Mouse (Mus musculus) neural tube, embryonic 10.5 days (tissue): ENCODE data around the gene Tm7sf2.
A peak's percentile ranks its signal among the peaks of the same experiment; 100 is the strongest.
"Not testable (repeated sequence)": the region's sequence is repeated elsewhere in the genome, so short reads cannot be mapped to it uniquely, and the experiment has no call there.

Experiments used
- DNase-seq: peaks from one replicate; pipeline ENCODE4 v3.0.0-alpha.2; 2017; ENCODE audit warnings: low spot score; ENCODE audit errors: extremely low spot score

The Tm7sf2 gene

DNA sequence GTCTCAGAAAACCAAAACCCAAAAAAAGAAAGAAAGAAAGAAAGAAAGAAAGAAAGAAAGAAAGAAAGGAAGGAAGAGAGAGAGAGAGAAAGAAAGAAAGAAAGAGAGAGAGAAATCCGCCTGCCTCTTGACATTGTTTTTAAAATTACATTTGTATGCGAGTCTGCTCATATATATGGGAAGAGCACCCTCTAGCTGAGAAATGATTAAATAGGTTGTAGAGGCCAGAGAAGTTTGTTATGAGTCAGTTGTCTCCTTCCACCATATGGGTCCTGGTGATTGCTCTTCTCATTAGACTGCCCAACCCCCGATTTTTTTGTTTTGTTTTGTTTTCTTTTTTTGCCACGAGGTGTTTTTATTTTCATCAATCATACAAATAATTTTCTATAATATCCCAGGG, 24.1 kb downstream of the Tm7sf2 start:
- not testable (repeated sequence) for DNase-seq

DNA sequence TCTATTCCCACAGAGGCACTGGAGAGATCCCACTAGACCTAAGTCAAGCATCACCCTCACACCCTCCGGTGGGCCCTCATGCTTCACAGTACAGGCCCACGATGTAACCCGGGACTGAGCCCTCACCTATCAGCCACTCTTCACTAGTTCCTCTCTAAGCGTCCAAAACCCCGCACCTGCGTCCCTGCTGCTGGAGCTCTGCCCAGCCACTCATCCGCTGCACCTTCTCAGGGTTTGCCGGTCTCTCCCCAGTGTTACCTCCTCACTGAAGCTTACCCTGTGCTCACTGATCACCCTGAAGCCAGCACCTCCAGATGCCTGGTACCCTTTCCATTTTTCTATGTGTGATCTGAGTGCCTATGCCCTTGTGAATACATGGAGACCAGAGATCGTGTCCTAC, 25.9 kb downstream of the Tm7sf2 start:
- no peak for DNase-seq

DNA sequence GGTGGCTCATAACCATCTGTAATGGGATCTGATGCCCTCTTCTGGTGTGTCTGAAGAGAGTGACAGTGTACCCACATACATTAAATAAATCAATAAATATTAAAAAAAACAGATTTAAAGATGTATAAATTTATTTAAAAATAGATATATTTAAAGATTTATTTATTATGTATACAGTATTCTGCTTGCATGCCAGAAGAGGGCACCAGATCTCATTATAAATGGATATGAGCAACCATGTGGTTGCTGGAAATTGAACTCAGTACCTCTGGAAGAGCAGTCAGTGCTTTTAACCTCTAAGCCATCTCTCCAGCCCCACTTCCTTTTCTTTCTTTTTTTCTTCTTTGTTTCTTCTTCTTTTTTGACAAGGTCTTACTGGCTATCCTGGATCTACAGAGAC, 28.2 kb downstream of the Tm7sf2 start:
- DNase-seq, result no peak

DNA sequence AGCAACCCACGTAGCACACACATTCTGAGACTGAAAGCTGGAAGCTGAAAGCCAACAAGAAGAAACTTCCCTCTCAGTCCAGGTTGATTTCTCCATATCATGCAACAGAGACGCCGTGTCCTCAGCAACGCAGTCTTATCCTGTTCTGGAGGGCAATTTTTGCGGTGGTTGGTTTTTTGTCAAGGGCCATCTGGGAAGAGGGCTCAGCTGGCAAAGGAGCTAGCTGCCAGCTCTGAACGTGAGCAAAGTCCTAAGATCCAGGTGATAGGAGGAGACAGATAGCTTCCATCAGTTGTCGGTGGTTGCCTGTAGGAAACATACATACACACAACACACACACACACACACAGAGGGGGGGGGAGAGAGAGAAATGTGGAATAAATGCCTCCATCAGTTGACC, 29.8 kb downstream of the Tm7sf2 start:
- no peak for DNase-seq

DNA sequence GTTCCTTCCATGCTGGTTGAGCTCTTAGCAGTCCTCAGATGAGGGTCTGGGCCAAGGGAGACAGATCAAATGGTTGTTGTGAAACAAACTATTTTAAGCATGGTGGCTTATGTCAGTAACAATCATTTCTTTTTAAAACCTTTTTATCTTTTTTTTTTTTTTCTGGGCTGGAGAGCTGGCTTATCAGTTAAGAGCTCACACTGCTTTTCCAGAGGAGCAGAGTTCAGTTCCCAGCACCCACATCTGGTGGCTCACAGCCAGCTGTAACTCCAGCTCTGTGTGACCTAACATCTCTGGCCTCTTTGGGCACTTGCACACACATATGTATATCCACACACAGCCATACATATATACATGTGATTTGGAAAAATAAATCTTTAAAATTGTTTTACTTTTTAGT, 30.5 kb downstream of the Tm7sf2 start:
- no peak for DNase-seq

DNA sequence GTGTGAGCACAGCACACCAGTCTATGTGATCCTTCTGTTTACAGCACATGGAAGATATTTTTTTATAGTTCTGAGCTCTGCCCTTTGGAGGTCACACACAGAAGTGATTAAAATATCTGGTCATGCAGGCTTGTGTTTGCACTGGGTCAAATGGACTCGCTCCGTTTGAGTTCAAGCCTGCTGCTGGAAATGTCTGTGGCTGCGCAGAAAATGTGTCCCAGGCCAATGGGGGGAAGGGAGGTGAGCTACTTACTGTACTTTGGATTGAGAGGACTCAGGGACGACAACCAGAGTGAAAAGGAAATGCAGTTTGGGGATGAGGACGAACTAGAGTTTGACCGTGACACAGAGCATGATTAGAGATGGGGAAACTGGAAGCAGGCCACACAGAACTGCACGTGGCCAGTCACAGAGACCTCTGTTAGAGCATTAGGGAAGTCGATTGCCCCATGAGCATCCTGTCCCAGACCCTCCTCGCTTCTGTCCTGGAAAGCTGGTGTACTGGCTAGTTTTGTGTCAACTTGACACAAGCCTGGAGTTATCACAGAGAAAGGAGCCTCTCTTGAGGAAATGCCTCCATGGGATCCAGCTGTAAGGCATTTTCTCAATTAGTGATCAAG, 32.1 kb downstream of the Tm7sf2 start:
- no peak for DNase-seq

DNA sequence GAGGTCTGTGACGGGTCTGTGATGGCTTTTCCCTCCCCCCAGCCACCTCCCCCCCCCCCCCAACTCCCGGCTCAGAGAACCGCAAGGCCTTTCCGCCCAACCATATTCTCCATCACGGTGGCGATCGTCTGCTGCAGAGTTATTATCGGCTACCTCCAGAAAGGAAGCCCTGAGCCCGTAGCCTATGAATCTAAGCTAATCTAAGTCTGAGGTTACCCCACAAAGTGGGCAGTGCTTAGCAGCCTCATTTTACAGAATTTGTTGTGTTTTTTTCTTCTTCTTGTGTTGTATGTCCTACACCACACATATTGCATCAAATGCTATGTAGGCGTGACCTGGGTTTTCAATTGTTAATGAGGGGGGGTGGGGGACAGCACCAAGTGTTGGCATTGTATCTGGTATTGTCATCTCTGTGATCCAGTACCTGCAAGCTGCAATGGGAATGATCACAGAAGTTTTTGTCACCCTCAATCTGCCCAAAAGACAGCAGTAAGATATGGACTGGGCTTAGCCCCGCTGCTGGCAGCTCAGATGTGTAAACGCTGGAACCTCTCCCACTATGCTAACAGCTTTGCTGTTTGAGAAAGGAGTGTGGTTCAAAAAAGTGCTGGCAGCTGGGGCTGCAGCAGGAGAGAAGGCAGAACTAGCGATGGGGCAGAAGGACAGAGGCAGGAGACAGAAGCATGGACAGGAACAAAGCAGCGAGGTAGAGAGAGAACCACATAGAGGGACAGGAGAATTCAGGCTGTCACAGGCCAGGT, 37.5 kb downstream of the Tm7sf2 start:
- no peak for DNase-seq

DNA sequence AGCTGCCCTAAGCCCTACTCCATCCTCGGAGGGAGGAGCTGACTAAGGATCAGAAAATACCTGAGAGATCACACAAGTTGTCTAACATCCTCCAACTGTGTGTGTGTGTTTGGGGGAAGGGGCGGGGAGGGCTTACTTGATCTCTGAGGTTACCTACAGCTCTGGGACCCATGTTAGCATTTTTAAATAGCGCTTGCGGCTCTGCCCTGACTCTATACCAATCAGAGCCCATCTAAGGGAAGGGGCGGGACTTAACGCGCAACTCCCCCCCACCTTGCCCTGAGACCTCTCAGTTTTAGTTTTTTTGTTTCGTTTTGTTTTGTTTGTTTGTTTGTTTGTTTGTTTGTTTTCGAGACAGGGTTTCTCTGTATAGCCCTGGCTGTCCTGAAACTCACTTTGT, 38.7 kb downstream of the Tm7sf2 start:
- DNase-seq, result no peak

DNA sequence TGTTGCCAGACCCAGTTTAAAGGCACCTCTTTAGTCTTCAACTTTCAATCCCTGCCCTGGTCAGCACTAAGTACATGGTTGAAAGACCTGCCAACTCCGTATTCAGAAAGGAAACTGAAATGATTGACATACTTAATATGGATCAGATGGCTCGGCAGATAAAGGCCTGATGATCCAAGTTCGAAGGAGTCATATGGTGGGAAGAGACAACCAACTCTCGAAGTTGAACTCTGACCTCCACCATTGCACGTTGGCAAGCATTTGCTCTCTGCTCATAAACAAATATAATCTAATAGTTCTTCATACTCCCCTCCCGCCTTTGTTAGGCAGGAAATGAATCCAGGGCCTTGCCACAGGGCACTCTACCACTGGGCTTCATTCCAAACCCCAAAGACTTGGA, 39.2 kb downstream of the Tm7sf2 start:
- no peak for DNase-seq

DNA sequence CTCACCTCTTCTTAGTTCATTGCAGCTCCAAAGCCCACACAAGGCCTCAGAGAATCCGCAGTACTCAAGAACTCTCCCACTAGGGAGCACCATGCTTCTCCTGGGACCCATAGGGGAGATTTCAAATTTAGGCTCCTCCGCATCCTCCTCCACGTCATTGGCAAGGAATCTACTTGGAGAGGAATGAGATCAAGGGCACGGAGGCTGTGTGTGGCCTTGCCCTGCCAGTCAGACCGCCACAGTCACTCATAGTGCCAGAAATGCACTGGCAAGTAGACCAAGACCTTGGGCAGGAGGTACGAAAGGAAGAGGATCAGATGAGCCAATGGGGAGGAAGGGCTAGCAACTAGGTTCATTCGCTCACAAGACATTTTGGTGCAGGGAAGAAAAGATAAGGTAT, 44.2 kb downstream of the Tm7sf2 start:
- DNase-seq, result no peak

DNA sequence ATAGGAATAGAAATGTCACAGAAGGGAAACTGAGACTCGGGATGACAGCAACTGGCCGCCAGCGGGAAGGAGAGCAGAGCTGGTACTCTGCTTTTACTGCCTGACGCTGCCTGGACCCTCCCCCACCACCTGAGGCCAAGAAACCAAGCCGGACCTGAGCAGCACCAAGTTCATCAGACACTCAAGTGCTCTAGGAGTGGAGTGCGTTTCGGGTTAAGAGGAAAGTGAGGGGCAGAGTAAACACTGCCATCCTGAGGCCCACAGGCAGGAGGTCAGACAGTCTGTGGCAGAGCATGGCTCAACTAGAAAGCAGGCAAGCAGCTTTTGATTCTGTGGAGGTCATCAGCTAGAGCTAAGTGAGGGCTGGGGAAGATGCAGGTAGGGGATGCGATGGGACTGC, 45.1 kb downstream of the Tm7sf2 start:
- DNase-seq, result no peak

DNA sequence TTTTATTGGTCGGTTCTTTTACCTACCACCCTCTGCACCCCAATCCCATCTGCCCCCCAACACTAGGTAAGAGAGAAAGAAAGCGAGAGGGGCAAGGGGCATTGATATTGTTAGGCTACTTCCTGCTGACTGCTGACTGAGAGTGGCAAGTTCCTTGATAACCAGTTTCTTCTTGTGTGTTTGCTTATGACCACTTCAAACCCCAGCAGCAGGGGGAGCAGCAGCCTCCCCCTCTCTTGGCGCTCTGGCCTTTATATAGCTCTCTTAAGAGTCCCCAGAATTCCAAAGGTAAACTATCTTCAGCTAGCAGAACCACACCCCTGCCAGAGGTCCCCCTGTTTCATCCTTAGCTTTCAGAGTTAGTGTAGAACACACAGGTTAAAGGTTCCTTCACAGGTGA, 47.9 kb downstream of the Tm7sf2 start:
- no peak for DNase-seq

DNA sequence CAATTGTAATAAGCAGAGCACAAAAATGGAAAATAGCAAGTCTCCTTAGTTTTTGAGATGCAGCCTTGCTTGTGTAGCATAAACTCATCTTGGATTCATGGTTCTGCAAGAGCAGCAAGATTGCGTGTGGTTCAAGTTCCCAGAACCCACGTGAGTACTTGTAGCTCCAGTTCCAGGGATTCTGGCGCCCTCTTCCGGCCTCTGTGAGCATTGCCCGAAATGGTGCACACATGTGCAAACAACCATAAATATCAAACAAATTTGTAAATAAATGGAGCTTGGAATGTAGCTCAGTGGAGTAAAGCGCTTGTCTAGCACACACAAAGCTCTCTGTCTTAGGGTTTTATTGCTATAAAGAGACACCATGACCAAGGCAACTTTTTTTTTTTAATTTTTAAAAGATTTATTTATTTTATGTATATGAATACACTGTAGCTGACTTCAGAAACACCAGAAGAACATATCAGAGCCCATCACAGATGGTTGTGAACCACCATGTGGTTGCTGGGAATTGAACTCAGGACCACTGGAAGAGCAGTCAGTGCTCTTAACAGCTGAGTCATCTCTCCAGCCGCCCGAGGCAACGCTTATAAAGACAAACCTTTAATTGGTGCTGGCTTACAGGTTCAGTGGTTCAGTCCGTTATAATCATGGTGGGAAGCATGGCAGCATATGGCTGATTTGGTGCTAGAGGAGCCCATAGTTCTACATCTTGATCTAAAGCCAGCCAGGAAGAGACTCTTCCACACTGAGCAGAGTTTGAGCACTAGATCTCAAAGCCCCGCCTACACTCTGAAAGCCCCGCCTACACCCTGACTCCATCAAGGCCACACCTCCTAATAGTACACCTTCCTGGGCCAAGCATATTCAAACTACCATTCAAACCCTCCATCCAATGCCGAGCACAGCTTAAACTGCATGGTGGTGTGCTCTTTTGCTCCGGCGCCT, 49.8 kb downstream of the Tm7sf2 start:
- peak; percentile 90 for DNase-seq

DNA sequence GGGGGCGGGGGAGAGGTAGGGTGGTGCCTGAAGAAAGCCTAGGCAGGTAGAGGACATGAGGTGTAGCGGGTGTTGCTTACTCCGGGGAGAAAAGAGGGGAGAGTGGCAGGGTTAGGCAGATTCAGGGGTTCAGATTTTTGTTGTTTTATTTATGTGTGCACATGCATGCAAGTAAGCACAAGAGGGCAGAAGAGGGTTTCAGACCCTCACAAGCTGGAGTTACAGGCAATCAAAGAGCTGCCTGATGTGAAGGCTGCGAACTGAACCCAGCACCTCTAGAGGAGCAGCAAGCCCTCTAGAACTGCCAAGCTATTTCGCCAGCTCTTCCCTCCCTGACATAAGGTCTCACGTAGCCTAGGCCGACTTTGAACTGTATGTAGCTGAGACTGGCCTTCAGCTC, 51.6 kb downstream of the Tm7sf2 start:
- no peak for DNase-seq

DNA sequence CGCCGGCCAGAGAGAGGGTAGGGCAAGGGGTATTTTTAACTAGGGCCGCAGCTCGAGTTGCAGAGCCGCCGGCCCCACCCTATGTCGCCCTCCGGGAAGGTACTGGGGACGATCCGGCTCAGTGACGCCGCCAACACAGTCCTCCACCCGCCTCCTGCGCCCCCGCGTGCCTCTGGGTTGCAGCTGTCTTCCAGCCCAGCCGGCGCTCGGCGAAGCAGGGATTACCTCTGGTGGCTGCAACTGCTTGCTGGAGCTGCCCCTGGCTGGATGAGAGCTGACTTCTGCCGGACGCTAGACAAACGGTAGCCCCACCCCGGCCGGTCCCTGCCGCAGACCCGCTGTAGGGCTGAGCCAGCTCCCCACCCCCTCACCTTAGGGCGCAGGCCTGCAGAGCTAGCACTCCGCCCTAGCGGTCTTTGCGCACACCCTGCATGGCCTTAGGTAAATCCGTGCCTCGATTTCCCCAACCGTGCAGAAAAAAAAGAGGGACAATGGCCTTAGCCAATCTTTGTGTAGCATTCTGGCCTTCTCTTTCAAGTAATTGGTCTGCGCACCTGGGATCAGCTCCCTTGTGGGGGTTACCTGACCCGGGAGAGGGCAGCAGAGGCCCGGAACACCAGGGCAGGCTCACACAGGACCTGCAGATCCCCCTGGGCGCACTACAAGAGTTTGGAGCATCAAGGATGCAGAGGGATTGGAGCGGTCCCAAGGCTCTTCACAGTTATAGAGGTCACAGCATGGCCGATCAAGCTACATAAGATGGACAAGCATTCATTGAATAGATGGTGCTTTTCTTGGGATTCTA, 52.5 kb downstream of the Tm7sf2 start, which contains the start of gene Capn1:
Gene Capn1 (minus strand): TSS at position 387 of the 805 bp plus-strand sequence.
- peak; percentile 73 for DNase-seq

DNA sequence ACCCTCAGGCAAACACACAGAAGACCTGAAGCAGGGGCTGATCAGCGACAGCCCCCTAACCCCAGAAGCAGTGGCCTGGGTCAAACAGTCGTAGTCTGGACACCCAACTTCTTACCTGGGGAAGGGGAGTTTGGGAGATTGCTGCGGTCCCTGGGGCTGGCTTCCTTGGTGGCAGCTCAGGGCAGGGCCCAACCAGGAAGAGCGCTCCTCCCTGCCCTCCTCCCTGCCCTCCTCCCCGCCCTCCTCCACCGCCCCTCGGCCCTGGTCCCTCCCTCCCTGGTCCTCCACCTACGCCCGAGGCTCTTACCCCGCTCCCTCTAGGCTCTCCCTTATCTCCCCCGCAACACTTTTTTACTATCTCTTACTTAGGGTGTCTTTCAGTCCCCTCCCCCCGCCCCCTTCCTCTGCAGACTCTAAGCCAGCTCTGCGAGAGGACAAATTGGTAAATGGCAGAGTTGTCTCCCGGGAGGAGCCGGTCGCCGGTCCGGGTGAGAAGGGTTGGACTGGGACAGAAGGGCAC, 53.1 kb downstream of the Tm7sf2 start:
- DNase-seq, result peak; percentile 57

DNA sequence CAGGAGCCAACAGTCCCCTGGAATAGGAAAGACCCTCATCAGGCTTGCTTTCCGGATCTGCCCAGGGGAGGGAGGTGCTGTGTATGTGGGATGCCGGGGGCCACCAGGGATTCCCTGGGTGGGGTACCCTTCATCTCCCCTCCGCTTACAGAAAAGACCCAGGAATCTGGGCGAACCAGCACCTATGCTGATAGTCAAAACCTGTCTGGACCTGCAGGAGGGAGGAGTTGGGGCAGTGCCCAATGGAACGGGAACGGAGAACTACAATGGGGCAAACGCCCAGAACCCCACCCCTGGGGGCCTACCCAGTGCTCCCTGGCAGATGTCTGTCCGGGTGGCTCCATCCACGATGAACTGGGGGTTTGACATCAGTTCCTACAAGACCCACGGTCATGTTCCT, 54.5 kb downstream of the Tm7sf2 start:
- DNase-seq, result no peak
